Mouse (Mus musculus): ENCODE data around the gene Anpep. TPM values are rescaled to one million over a fixed set of nuclear protein-coding genes. Genes with fewer than 3 reads are reported as not detected.
A peak's percentile ranks its signal among the peaks of the same experiment; 100 is the strongest.

Anpep gene
- polyA plus RNA-seq, 1 experiment from 2014 or later, result 3.9 TPM

DNA sequence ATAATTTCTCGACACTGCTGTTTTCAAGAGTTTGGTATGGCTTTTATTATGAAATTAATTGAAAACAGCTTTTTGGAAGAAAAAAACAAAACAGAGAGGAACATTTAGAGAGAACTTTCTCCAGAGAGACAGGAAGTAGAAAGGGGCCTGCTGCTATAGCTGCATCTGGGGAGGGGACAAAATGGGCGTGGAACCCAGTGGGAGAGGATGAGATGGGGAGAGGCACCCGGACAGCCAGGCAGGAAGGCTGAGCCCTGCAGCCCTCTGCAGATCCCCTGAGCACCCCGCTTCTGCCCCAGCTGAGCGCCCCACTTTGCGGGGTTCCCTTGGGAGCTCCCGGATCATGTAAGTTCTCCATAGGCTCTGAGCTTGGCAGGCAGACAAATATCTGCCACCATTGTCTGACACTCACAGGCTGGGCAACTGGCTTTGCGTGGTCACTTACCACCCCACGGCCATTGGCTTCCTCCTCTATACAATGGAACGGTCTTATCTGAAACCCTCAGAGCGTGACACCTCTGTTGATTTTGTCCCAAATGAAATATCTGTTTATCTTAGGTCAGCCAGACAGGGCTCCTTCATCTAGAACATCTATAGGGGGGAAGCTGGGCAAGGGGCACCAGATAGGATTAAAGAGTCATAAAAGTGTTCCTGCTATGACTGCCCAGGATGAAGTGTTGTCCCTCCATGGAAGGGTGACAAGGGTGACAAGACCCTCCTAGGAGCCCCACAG is 2.5 kb downstream of the Anpep start:
- Histone ChIP-seq H3K4me1 (peaks cover 7% of the 10 kb centered on the region; the same call in 1 of the 2 replicates), H3K4me3 (no peak overlapping the region), H3K27me3 (ENCODE audit: low read depth, poor library complexity, severe bottlenecking) (no peaks in the 10 kb centered on the region), H3K9me3 (replicated peaks) (no peaks in the 10 kb centered on the region), H3K36me3 (no peaks in the 10 kb centered on the region), H3K27ac (replicated peaks) (no peak overlapping the region)
- no peak for DNase-seq (ENCODE audit: low spot score)
- WGBS, result 78% methylated on average over 11 of the region's 11 CpGs

GRCm38 (mm10) chr7:79856305-79856704 is 4.6 kb downstream of the Anpep start:
- no peaks in the 10 kb centered on the region for H3K27me3 ChIP-seq (ENCODE audit: low read depth, poor library complexity, severe bottlenecking)
- H3K36me3 ChIP-seq, result no peaks in the 10 kb centered on the region
- no peaks in the 10 kb centered on the region for H3K9me3 ChIP-seq (replicated peaks)
- no peak for DNase-seq (ENCODE audit: low spot score)
- 84% methylated on average over 4 of the region's 4 CpGs for WGBS
- peaks cover 7% of the 10 kb centered on the region; the same call in 1 of the 2 replicates for H3K4me1 ChIP-seq
- no peak overlapping the region for H3K27ac ChIP-seq (replicated peaks)
- H3K4me3 ChIP-seq, result no peak overlapping the region

DNA sequence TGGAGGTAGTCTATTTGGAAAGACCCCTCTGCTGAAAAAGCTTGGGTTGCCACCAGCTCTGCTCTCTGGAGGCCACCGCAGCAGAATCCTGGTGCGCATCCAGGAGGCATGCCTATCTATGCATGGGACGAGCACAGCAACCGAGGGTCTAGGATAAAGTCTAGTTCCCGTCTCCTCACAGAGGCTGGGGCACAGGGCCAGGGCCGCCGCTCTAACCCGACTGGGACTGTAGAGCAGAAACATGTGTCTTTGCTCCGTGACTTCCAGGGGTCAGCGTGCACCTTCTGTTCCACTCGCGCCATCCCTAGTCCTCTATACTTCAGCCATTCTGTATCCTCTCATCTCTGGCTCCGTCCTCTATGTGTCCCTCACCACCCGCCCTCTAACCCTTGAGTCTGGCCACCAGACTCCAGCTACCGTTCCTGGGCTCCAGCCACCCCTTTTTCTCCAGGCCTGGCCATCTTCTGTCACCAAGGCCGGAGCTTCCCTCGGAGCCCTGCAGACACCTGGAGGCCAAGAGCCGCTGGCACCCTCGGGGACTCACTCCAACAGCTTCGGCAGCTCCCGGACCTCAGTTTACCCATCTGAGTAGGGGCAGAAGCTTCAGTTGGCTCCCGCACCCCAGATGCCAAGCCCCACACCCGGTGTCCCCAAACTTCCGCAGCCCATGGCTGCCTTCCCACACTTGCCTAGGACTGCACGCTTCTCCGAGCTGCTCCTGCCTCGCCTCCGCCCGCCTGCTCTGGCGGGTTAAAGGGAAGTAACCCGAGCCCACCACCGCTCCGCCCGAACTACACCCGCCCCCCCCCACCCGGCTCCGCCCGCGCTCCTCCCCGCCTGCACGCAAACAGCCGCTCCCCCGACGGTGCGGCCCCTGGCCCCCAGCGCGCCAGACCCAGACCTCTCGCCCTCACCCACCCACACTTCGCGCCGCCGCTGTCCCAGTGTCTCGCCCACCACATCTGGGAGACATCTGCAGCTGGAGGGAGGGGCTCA is 13.1 kb downstream of the Anpep start:
- H3K9me3 ChIP-seq (replicated peaks), result no peaks in the 10 kb centered on the region
- peak; percentile 74 for DNase-seq (ENCODE audit: low spot score)
- H3K27me3 ChIP-seq (ENCODE audit: low read depth, poor library complexity, severe bottlenecking), result peaks cover 39% of the 10 kb centered on the region
- peak overlapping the region; percentile 70 for H3K27ac ChIP-seq (replicated peaks)
- 11% methylated on average over 53 of the region's 53 CpGs for WGBS
- peak overlapping the region; percentile 57 for H3K4me3 ChIP-seq
- H3K4me1 ChIP-seq, result peaks cover 24% of the 10 kb centered on the region
- no peaks in the 10 kb centered on the region for H3K36me3 ChIP-seq

- no peak overlapping the region for H3K4me3 ChIP-seq
- H3K27ac ChIP-seq (replicated peaks), result no peak overlapping the region
- WGBS, result 67% methylated on average over 2 of the region's 2 CpGs
- no peak for DNase-seq (ENCODE audit: low spot score)
- peaks cover 39% of the 10 kb centered on the region for H3K27me3 ChIP-seq (ENCODE audit: low read depth, poor library complexity, severe bottlenecking)
- H3K9me3 ChIP-seq (replicated peaks), result no peaks in the 10 kb centered on the region
- H3K4me1 ChIP-seq, result peaks cover 24% of the 10 kb centered on the region
- no peaks in the 10 kb centered on the region for H3K36me3 ChIP-seq
Measured at GRCm38 (mm10) chr7:79846342-79846741, 14.5 kb downstream of the Anpep start.

- peaks cover 31% of the 10 kb centered on the region for H3K27me3 ChIP-seq (ENCODE audit: low read depth, poor library complexity, severe bottlenecking)
- no peak for DNase-seq (ENCODE audit: low spot score)
- no peaks in the 10 kb centered on the region for H3K36me3 ChIP-seq
- H3K9me3 ChIP-seq (replicated peaks), result no peaks in the 10 kb centered on the region
- WGBS, result 78% methylated on average over 8 of the region's 8 CpGs
- no peak overlapping the region; the same call in 1 of the 2 replicates for H3K27ac ChIP-seq (replicated peaks)
- H3K4me1 ChIP-seq, result peaks cover 24% of the 10 kb centered on the region
- no peak overlapping the region for H3K4me3 ChIP-seq
Measured at GRCm38 (mm10) chr7:79844090-79844802, 16.6 kb downstream of the Anpep start.

DNA sequence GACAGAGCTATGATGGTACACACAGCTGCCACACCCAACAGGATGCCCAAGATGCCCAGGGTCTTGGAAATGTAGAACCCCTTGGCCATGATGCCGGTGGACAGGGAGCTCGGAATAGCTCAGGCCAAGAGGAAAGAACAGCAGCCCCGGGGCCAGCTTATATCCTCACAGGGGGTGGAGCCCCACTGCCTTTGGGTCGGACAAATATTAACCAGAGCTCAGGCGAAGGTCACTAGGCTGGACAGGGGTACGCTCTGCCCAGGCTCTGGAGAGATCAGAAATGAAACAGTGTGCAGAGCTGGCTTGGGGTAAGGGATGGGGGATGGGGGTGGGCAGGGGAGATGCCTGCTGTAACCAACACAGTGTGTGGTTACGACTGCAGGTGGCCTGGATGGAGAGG is 18.7 kb downstream of the Anpep start:
- 78% methylated on average over 7 of the region's 7 CpGs for WGBS

GRCm38 (mm10) chr7:79837247-79837646 is 23.6 kb downstream of the Anpep start:
- no peak for DNase-seq (ENCODE audit: low spot score)

More for the DNA sequence above, 18.7 kb downstream of the Anpep start:
- H3K27me3 ChIP-seq (ENCODE audit: low read depth, poor library complexity, severe bottlenecking), result peaks cover 11% of the 10 kb centered on the region
- no peak for DNase-seq (ENCODE audit: low spot score)
- H3K4me1 ChIP-seq, result peaks cover 12% of the 10 kb centered on the region
- no peak overlapping the region for H3K4me3 ChIP-seq
- no peaks in the 10 kb centered on the region for H3K9me3 ChIP-seq (replicated peaks)
- no peak overlapping the region for H3K27ac ChIP-seq (replicated peaks)
- no peaks in the 10 kb centered on the region for H3K36me3 ChIP-seq

GRCm38 (mm10) chr7:79835196-79835595 is 25.7 kb downstream of the Anpep start:
- Histone ChIP-seq H3K4me3 (no peak overlapping the region), H3K36me3 (no peaks in the 10 kb centered on the region), H3K27me3 (ENCODE audit: low read depth, poor library complexity, severe bottlenecking) (no peaks in the 10 kb centered on the region), H3K9me3 (replicated peaks) (no peaks in the 10 kb centered on the region), H3K4me1 (no peaks in the 10 kb centered on the region), H3K27ac (replicated peaks) (no peak overlapping the region)
- DNase-seq (ENCODE audit: low spot score), result no peak
- WGBS, result 94% methylated on average over 6 of the region's 6 CpGs

More at GRCm38 (mm10) chr7:79837247-79837646, 23.6 kb downstream of the Anpep start:
- H3K36me3 ChIP-seq, result no peaks in the 10 kb centered on the region
- H3K4me3 ChIP-seq, result no peak overlapping the region
- H3K27ac ChIP-seq (replicated peaks), result no peak overlapping the region
- H3K27me3 ChIP-seq (ENCODE audit: low read depth, poor library complexity, severe bottlenecking), result no peaks in the 10 kb centered on the region
- WGBS, result 73% methylated on average over 2 of the region's 2 CpGs
- no peaks in the 10 kb centered on the region for H3K4me1 ChIP-seq
- no peaks in the 10 kb centered on the region for H3K9me3 ChIP-seq (replicated peaks)

DNA sequence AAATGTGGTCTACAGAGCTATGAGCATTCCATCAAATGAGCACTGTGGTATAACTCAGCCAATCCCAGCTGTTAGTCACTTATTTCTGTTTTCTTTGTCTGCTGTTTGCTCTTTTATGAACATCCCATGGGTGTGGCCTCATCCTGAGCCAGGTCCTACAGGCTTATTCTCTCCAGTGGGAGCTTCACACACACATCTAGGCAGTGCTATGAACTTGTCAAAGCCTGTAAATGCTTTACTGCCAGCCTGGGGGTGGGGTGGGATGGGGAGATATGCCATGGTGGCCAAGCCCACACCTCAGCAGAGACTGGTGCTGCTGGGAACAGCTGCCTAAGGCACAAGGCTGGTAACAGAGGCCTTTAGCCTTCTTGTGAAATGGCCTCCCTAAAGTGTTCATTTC is 27.9 kb downstream of the Anpep start:
- no peaks in the 10 kb centered on the region for H3K27me3 ChIP-seq (ENCODE audit: low read depth, poor library complexity, severe bottlenecking)
- H3K4me1 ChIP-seq, result no peaks in the 10 kb centered on the region
- no peak overlapping the region for H3K27ac ChIP-seq (replicated peaks)
- no peaks in the 10 kb centered on the region for H3K36me3 ChIP-seq
- no peaks in the 10 kb centered on the region for H3K9me3 ChIP-seq (replicated peaks)
- no peak for DNase-seq (ENCODE audit: low spot score)
- H3K4me3 ChIP-seq, result no peak overlapping the region

DNA sequence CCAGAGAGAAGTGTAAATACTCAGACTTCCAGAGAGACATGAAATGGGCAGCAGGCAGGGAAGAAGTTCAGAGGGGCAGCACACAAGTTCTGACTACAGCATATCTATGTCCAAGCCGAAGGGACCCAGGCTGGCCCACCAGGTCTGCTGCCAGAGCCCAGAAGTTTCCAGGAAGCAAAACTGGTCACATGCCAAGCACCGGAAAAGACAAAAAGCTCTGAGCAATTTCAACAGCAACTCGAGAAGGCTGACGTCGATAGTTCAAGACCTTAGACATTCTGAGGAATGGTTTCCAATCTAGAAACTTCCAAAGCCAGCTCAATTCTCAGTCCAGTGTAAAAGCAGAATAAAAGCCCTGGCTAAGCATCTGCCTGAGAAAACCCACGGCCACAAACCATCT is 29.3 kb downstream of the Anpep start:
- DNase-seq (ENCODE audit: low spot score), result no peak
- H3K27me3 ChIP-seq (ENCODE audit: low read depth, poor library complexity, severe bottlenecking), result no peaks in the 10 kb centered on the region
- H3K4me1 ChIP-seq, result no peaks in the 10 kb centered on the region
- H3K9me3 ChIP-seq (replicated peaks), result no peaks in the 10 kb centered on the region
- H3K27ac ChIP-seq (replicated peaks), result no peak overlapping the region
- no peak overlapping the region for H3K4me3 ChIP-seq
- H3K36me3 ChIP-seq, result no peaks in the 10 kb centered on the region
- 88% methylated on average over 6 of the region's 6 CpGs for WGBS

DNA sequence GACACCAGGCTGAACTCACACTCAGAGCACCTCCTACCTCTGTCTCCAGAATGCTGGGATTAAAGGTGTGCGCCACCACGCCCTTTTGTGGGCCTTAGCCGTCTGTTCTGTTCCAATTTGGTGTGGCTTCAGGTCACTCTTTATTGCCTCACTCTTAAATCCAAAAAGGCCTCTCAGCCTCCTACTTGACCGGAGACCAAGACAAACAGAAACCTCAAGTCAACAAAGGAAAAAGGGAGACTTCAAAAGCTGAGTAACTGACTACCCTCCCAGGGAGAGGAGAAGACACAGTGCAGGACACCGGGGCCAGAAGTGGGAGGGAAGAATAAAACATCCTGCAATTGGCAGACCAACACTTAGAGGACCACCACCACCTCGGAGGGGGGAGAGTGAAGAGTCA is 29.7 kb downstream of the Anpep start:
- 85% methylated on average over 6 of the region's 6 CpGs for WGBS
- H3K27ac ChIP-seq (replicated peaks), result no peak overlapping the region
- H3K4me1 ChIP-seq, result no peaks in the 10 kb centered on the region
- H3K4me3 ChIP-seq, result no peak overlapping the region
- H3K36me3 ChIP-seq, result no peaks in the 10 kb centered on the region
- no peaks in the 10 kb centered on the region for H3K9me3 ChIP-seq (replicated peaks)
- no peak for DNase-seq (ENCODE audit: low spot score)
- no peaks in the 10 kb centered on the region for H3K27me3 ChIP-seq (ENCODE audit: low read depth, poor library complexity, severe bottlenecking)

- Histone ChIP-seq H3K4me1 (no peaks in the 10 kb centered on the region), H3K27ac (replicated peaks) (no peak overlapping the region), H3K27me3 (ENCODE audit: low read depth, poor library complexity, severe bottlenecking) (no peaks in the 10 kb centered on the region), H3K4me3 (no peak overlapping the region), H3K36me3 (no peaks in the 10 kb centered on the region), H3K9me3 (replicated peaks) (no peaks in the 10 kb centered on the region)
- WGBS, result 81% methylated on average over 3 of the region's 3 CpGs
- DNase-seq (ENCODE audit: low spot score), result no peak
Measured at GRCm38 (mm10) chr7:79828341-79828740, 32.5 kb downstream of the Anpep start.

All from midbrain, embryonic 10.5 days (tissue).